Mouse (Mus musculus) megakaryocyte, embryonic 14.5 days (primary cell): ENCODE measurements around the gene Dab1.

Experiments
- FLI1 ChIP-seq: IDR thresholded peaks from 2 replicates; pipeline ENCODE4 v1.6.1; 2012; ENCODE audit warnings: low read length, inconsistent platforms, mixed read lengths
- GATA1 ChIP-seq: IDR thresholded peaks from 3 replicates; pipeline ENCODE4 v1.6.1; 2012; ENCODE audit warnings: mixed read lengths, low read length, inconsistent platforms, borderline replicate concordance

- no peak for TF ChIP-seq GATA1
- TF ChIP-seq FLI1, result no peak
Observed at GRCm38 (mm10) chr4:104468666-104469065, 849.5 kb downstream of the Dab1 start.
